Mouse (Mus musculus): ENCODE data around the gene Ndufs5. TPM values are rescaled to one million over a fixed set of nuclear protein-coding genes. Genes with fewer than 3 reads are reported as not detected.

The Ndufs5 gene
- polyA plus RNA-seq, 1 experiment from 2014 or later: 296 TPM

Other genes starting within 250 kb of the Ndufs5 start
- 78.1 and 88.8 TPM in 2 replicates for gene Macf1, start 33.8 kb downstream of the Ndufs5 start, polyA plus RNA-seq (2014; fragmentation: Nextera tagmentation; extraction: Ambion mirVana)
- gene Akirin1, start 32.1 kb upstream of the Ndufs5 start, polyA plus RNA-seq (2014; fragmentation: Nextera tagmentation; extraction: Ambion mirVana): 86.9 and 88.4 TPM in 2 replicates
- gene Rhbdl2, start 69.7 kb upstream of the Ndufs5 start, polyA plus RNA-seq (2014; fragmentation: Nextera tagmentation; extraction: Ambion mirVana): 0.68 and 1.4 TPM in 2 replicates
- not detected in 2 replicates for gene 4933427I04Rik, start 141.5 kb upstream of the Ndufs5 start, polyA plus RNA-seq (2014; fragmentation: Nextera tagmentation; extraction: Ambion mirVana)
- gene Mycbp, start 186.6 kb upstream of the Ndufs5 start, polyA plus RNA-seq (2014; fragmentation: Nextera tagmentation; extraction: Ambion mirVana): 58.6 and 59.9 TPM in 2 replicates
- gene Rragc, start 199.2 kb upstream of the Ndufs5 start, polyA plus RNA-seq (2014; fragmentation: Nextera tagmentation; extraction: Ambion mirVana): 42.6 and 47.5 TPM in 2 replicates
- gene 4930535I16Rik, start 199.8 kb upstream of the Ndufs5 start, polyA plus RNA-seq (2014; fragmentation: Nextera tagmentation; extraction: Ambion mirVana): not detected in 2 replicates